Comparison of ENCODE assay signal across 8 mouse cellular contexts in genomic region chr8:128941022-128941641, GRCm38 (mm10).
A peak's percentile ranks its signal among the peaks of the same experiment; 100 is the strongest.
DNase-seq lines count a peak whose midpoint lies in the region; ATAC-seq and TF ChIP-seq lines count a peak whose summit lies in the region.
"Not testable (repeated sequence)": the region's sequence is repeated elsewhere in the genome, so short reads cannot be mapped to it uniquely, and the experiment has no call there.

No protein-coding gene starts in this region.

- not testable (repeated sequence) for H3K27ac ChIP-seq in forebrain, embryonic 12.5 days; heart, postnatal 0 days (ENCODE audit: low read depth)

- not testable (repeated sequence) for H3K4me1 ChIP-seq in forebrain, embryonic 12.5 days; heart, postnatal 0 days (ENCODE audit: control insufficient read depth, insufficient read depth)

- TF ChIP-seq EP300 in heart, postnatal 0 days (IDR thresholded peaks at IDR 0.05; ENCODE audit: low read depth) = not testable (repeated sequence)

- H3K36me3 ChIP-seq in forebrain, embryonic 12.5 days (replicated peaks); heart, postnatal 0 days (replicated peaks; ENCODE audit: control insufficient read depth, insufficient read depth, low read length): not testable (repeated sequence)

- H3K27me3 ChIP-seq in forebrain, embryonic 12.5 days; heart, postnatal 0 days (ENCODE audit: control insufficient read depth, insufficient read depth, low read length): not testable (repeated sequence)

- peak; percentile 43; the same call in 1 of the 2 replicates for TF ChIP-seq CTCF in heart, postnatal 0 days (IDR thresholded peaks at IDR 0.05; ENCODE audit: low read depth)

- ATAC-seq in forebrain, embryonic 12.5 days (ENCODE audit: low FRiP score) = peak; percentile 81
- not testable (repeated sequence) for ATAC-seq in heart, postnatal 0 days (ENCODE audit: insufficient read depth, low read depth)
- ATAC-seq in megakaryocyte progenitor cell, adult 5-6 weeks (replicated peaks; ENCODE audit: poor library complexity) = peak; percentile 61; the same call in 1 of the 2 replicates

- H3K9me3 ChIP-seq in forebrain, embryonic 12.5 days; heart, postnatal 0 days (replicated peaks; ENCODE audit: control insufficient read depth, low read length): not testable (repeated sequence)

- H3K4me2 ChIP-seq in forebrain, embryonic 12.5 days; heart, postnatal 0 days (ENCODE audit: low read depth, low read length): not testable (repeated sequence)

- WGBS in forebrain, embryonic 12.5 days = 0% methylated on average over 6 of the region's 6 CpGs
- 0% methylated on average over 6 of the region's 6 CpGs for WGBS in heart, postnatal 0 days

- H3K9ac ChIP-seq in forebrain, embryonic 12.5 days; heart, postnatal 0 days (replicated peaks; ENCODE audit: low read depth, low read length): not testable (repeated sequence)

- peak; percentile 56 for DNase-seq in adrenal gland, postnatal 14 days
- not testable (repeated sequence) for DNase-seq in heart, postnatal 0 days (ENCODE audit: low spot score)
- DNase-seq in kidney, adult 9 months = peak; percentile 55
- peak; percentile 6 to 23 for DNase-seq in left cerebral cortex, adult 8-10 months (ENCODE audit: low spot score in 2 of 2)
- peak; percentile 17 for DNase-seq in right cerebral cortex, adult 18-20 months
- DNase-seq in urinary bladder, postnatal 14 days (ENCODE audit: low spot score) = peak; percentile 49

- H3K4me3 ChIP-seq in forebrain, embryonic 12.5 days (replicated peaks); heart, postnatal 0 days (ENCODE audit: low read depth, low read length): not testable (repeated sequence)
